Mouse (Mus musculus) spleen, adult 2 months (tissue): Measurements from ENCODE around the gene Irf8.

Experiments
- CTCF ChIP-seq: fragments of 200-500 bp; IDR thresholded peaks from 2 replicates; pipeline ENCODE4 v1.5.1; 2011; ENCODE audit warnings: mild to moderate bottlenecking, inconsistent platforms; ENCODE audit not compliant: insufficient read depth, insufficient read length, insufficient replicate concordance; ENCODE audit errors: extremely low read depth
- POLR2A ChIP-seq: fragments of 200-500 bp; IDR thresholded peaks from 2 replicates; pipeline ENCODE4 v1.6.1; 2011; ENCODE audit warnings: low read depth, low read length, inconsistent platforms

DNA sequence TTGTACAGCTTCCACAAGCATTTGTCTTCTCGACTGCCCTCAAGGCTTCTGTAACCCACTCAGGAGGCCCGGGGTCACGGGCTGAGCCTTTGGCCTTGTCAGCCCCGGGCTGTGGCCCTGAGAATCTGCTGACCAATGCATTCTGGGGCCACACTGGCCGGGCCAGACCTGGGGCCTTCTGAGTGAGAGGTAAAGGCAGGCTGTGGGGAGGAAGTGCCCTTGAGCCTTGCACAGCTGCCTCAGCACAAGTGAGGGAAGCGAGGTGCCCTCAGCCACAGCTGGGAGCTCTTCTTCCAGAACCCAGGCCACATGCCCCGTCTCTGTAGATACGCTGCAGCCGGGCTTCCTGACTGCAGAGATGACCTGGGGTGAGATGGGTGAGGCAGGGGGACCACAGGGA is 14.5 kb downstream of the Irf8 start:
- no peak for TF ChIP-seq CTCF
- no peak for TF ChIP-seq POLR2A
